Mouse (Mus musculus): Measurements from ENCODE around the gene Cetn4. TPM values are rescaled to one million over a fixed set of nuclear protein-coding genes. Genes with fewer than 3 reads are reported as not detected.

The Cetn4 gene
- polyA plus RNA-seq, 1 experiment = 8.1 TPM

GRCm38 (mm10) chr3:37325317-37326112 is 13.0 kb upstream of the Cetn4 start:
- no peak for DNase-seq
- 82% methylated on average over 5 of the region's 5 CpGs for WGBS
- no peak for TF ChIP-seq CTCF (IDR thresholded peaks at IDR 0.05; ENCODE audit: borderline replicate concordance, insufficient read depth, low read depth, low read length)
- no peak for TF ChIP-seq POLR2A (IDR thresholded peaks at IDR 0.05; ENCODE audit: borderline replicate concordance, insufficient read depth, low read length)
- no peak overlapping the region for H3K4me3 ChIP-seq (replicated peaks; ENCODE audit: insufficient read depth, low read depth, low read length)
- no peak overlapping the region for H3K27ac ChIP-seq (ENCODE audit: insufficient read depth, low read length)
- H3K27me3 ChIP-seq (ENCODE audit: control insufficient read depth, insufficient read depth, low read length) = no peaks in the 10 kb centered on the region
- H3K4me1 ChIP-seq (ENCODE audit: control insufficient read depth, insufficient read depth, low read length) = no peaks in the 10 kb centered on the region

- Histone ChIP-seq H3K27ac (ENCODE audit: insufficient read depth, low read length) (no peak overlapping the region), H3K4me1 (ENCODE audit: control insufficient read depth, insufficient read depth, low read length) (no peaks in the 10 kb centered on the region), H3K27me3 (ENCODE audit: control insufficient read depth, insufficient read depth, low read length) (no peaks in the 10 kb centered on the region), H3K4me3 (replicated peaks; ENCODE audit: insufficient read depth, low read depth, low read length) (no peak overlapping the region)
- peak; percentile 23; the same call in 1 of the 2 replicates for TF ChIP-seq CTCF (IDR thresholded peaks at IDR 0.05; ENCODE audit: borderline replicate concordance, insufficient read depth, low read depth, low read length)
- TF ChIP-seq POLR2A (IDR thresholded peaks at IDR 0.05; ENCODE audit: borderline replicate concordance, insufficient read depth, low read length) = no peak
- 37% methylated on average over 3 of the region's 3 CpGs for WGBS
- no peak for DNase-seq
These were observed 11.8 kb upstream of the Cetn4 start for GRCm38 (mm10) chr3:37324310-37324709.

- TF ChIP-seq POLR2A (IDR thresholded peaks at IDR 0.05; ENCODE audit: borderline replicate concordance, insufficient read depth, low read length) (no peak), CTCF (IDR thresholded peaks at IDR 0.05; ENCODE audit: borderline replicate concordance, insufficient read depth, low read depth, low read length) (no peak)
- DNase-seq = no peak
- no peaks in the 10 kb centered on the region for H3K27me3 ChIP-seq (ENCODE audit: control insufficient read depth, insufficient read depth, low read length)
- no peak overlapping the region for H3K27ac ChIP-seq (ENCODE audit: insufficient read depth, low read length)
- no peaks in the 10 kb centered on the region for H3K4me1 ChIP-seq (ENCODE audit: control insufficient read depth, insufficient read depth, low read length)
- 97% methylated on average over 1 of the region's 1 CpGs for WGBS
- no peak overlapping the region for H3K4me3 ChIP-seq (replicated peaks; ENCODE audit: insufficient read depth, low read depth, low read length)
These were observed 3.7 kb upstream of the Cetn4 start for GRCm38 (mm10) chr3:37316233-37316632.

- TF ChIP-seq POLR2A (IDR thresholded peaks at IDR 0.05; ENCODE audit: borderline replicate concordance, insufficient read depth, low read length) = no peak
- TF ChIP-seq CTCF (IDR thresholded peaks at IDR 0.05; ENCODE audit: borderline replicate concordance, insufficient read depth, low read depth, low read length) = no peak
- Histone ChIP-seq H3K4me1 (ENCODE audit: control insufficient read depth, insufficient read depth, low read length) (no peaks in the 10 kb centered on the region), H3K27ac (ENCODE audit: insufficient read depth, low read length) (no peak overlapping the region), H3K4me3 (replicated peaks; ENCODE audit: insufficient read depth, low read depth, low read length) (no peak overlapping the region), H3K27me3 (ENCODE audit: control insufficient read depth, insufficient read depth, low read length) (no peaks in the 10 kb centered on the region)
- WGBS = 52% methylated on average over 1 of the region's 1 CpGs
- DNase-seq = peak; percentile 8 to 10
These were observed 863 bp upstream of the Cetn4 start for GRCm38 (mm10) chr3:37313371-37313770.

GRCm38 (mm10) chr3:37311897-37312369 is 575 bp downstream of the Cetn4 start:
- WGBS = 5% methylated on average over 10 of the region's 10 CpGs
- peak overlapping the region; percentile 72 for H3K4me3 ChIP-seq (replicated peaks; ENCODE audit: insufficient read depth, low read depth, low read length)
- H3K4me1 ChIP-seq (ENCODE audit: control insufficient read depth, insufficient read depth, low read length) = no peaks in the 10 kb centered on the region
- TF ChIP-seq CTCF (IDR thresholded peaks at IDR 0.05; ENCODE audit: borderline replicate concordance, insufficient read depth, low read depth, low read length) (no peak), POLR2A (IDR thresholded peaks at IDR 0.05; ENCODE audit: borderline replicate concordance, insufficient read depth, low read length) (no peak)
- no peaks in the 10 kb centered on the region for H3K27me3 ChIP-seq (ENCODE audit: control insufficient read depth, insufficient read depth, low read length)
- DNase-seq = no peak
- H3K27ac ChIP-seq (ENCODE audit: insufficient read depth, low read length) = no peak overlapping the region

GRCm38 (mm10) chr3:37303392-37304139 is 8.9 kb downstream of the Cetn4 start:
- Histone ChIP-seq H3K27me3 (ENCODE audit: control insufficient read depth, insufficient read depth, low read length) (no peaks in the 10 kb centered on the region), H3K27ac (ENCODE audit: insufficient read depth, low read length) (no peak overlapping the region), H3K4me1 (ENCODE audit: control insufficient read depth, insufficient read depth, low read length) (no peaks in the 10 kb centered on the region), H3K4me3 (replicated peaks; ENCODE audit: insufficient read depth, low read depth, low read length) (no peak overlapping the region)
- no peak for TF ChIP-seq CTCF (IDR thresholded peaks at IDR 0.05; ENCODE audit: borderline replicate concordance, insufficient read depth, low read depth, low read length)
- no peak for TF ChIP-seq POLR2A (IDR thresholded peaks at IDR 0.05; ENCODE audit: borderline replicate concordance, insufficient read depth, low read length)
- DNase-seq = no peak
- 79% methylated on average over 8 of the region's 8 CpGs for WGBS

- Histone ChIP-seq H3K4me3 (replicated peaks; ENCODE audit: insufficient read depth, low read depth, low read length) (no peak overlapping the region), H3K4me1 (ENCODE audit: control insufficient read depth, insufficient read depth, low read length) (no peaks in the 10 kb centered on the region), H3K27me3 (ENCODE audit: control insufficient read depth, insufficient read depth, low read length) (no peaks in the 10 kb centered on the region), H3K27ac (ENCODE audit: insufficient read depth, low read length) (no peak overlapping the region)
- 38% methylated on average over 12 of the region's 12 CpGs for WGBS
- no peak for TF ChIP-seq POLR2A (IDR thresholded peaks at IDR 0.05; ENCODE audit: borderline replicate concordance, insufficient read depth, low read length)
- peak; percentile 58; the same call in 1 of the 2 replicates for TF ChIP-seq CTCF (IDR thresholded peaks at IDR 0.05; ENCODE audit: borderline replicate concordance, insufficient read depth, low read depth, low read length)
- DNase-seq = peak in 1 of 2 experiments; percentile 6
These were observed 9.8 kb downstream of the Cetn4 start for GRCm38 (mm10) chr3:37302685-37303084.

Measured in cerebellum, adult 2 months (tissue).